Mouse (Mus musculus) CH12.LX (cell line): ENCODE data around the gene Sergef. TPM values are rescaled to one million over a fixed set of nuclear protein-coding genes. Genes with fewer than 3 reads are reported as not detected.

Experiments
- DNase-seq: peaks from one replicate; pipeline ENCODE4 v3.0.0-alpha.2; 2013; ENCODE audit errors: extremely low read depth
- H3K27ac ChIP-seq: 2 replicates; pipeline ENCODE4 v1.5.1; 2012; ENCODE audit warnings: low read depth, mild to moderate bottlenecking, control low read depth, moderate library complexity; ENCODE audit not compliant: insufficient read depth
- H3K27me3 ChIP-seq: replicated peaks from 2 replicates; pipeline ENCODE3; 2012; ENCODE audit warnings: inconsistent platforms
- H3K36me3 ChIP-seq, 2 experiments: replicated peaks in 1 of 2; 2 replicates each; pipeline versions ENCODE3 to v1.6.1; 2012; ENCODE audit warnings: inconsistent platforms in 1 of 2, low read length in 1 of 2, mild to moderate bottlenecking in 1 of 2, mixed read lengths in 1 of 2, moderate library complexity in 1 of 2; ENCODE audit not compliant: control insufficient read depth in 1 of 2, insufficient read depth in 1 of 2
- H3K4me1 ChIP-seq, 2 experiments: 2 replicates each; pipeline ENCODE4 v1.6.1; 2012; ENCODE audit warnings: inconsistent platforms in 1 of 2, moderate library complexity in 1 of 2; ENCODE audit not compliant: insufficient read depth in 2 of 2, control insufficient read depth in 1 of 2
- H3K4me2 ChIP-seq: 2 replicates; pipeline ENCODE4 v1.6.1; 2012; ENCODE audit warnings: low read depth, mild to moderate bottlenecking, control low read depth; ENCODE audit not compliant: poor library complexity, insufficient read depth, severe bottlenecking
- H3K4me3 ChIP-seq, 3 experiments: fragments of 150-350 bp in 1 of 3; sonication (generic) in 1 of 3; replicated peaks in 1 of 3; 2 replicates each; pipeline versions ENCODE3 to v1.5.1; 2011 to 2012; ENCODE audit warnings: low read depth in 2 of 3, low read length in 2 of 3, mild to moderate bottlenecking in 2 of 3, moderate library complexity in 2 of 3, control low read depth in 1 of 3, improper control_type of control experiment in 1 of 3, inconsistent platforms in 1 of 3, mixed read lengths in 1 of 3; ENCODE audit not compliant: poor library complexity in 1 of 3
- H3K79me2 ChIP-seq: replicated peaks from 2 replicates; pipeline ENCODE4 v1.6.1; 2012; ENCODE audit warnings: mild to moderate bottlenecking, moderate library complexity; ENCODE audit not compliant: control insufficient read depth, poor library complexity, insufficient read depth, severe bottlenecking; ENCODE audit errors: extremely low read depth
- H3K9ac ChIP-seq: 2 replicates; pipeline ENCODE4 v1.6.1; 2012; ENCODE audit warnings: low read depth, mild to moderate bottlenecking, control low read depth, moderate library complexity; ENCODE audit not compliant: insufficient read depth
- H3K9me3 ChIP-seq: replicated peaks from 2 replicates; pipeline ENCODE3; 2012; ENCODE audit warnings: low read length, inconsistent platforms, mixed read lengths
- E2F4 ChIP-seq: IDR thresholded peaks from 2 replicates; pipeline ENCODE4 v1.6.1; 2011; ENCODE audit warnings: low read depth, low read length, improper control_type of control experiment; ENCODE audit not compliant: insufficient replicate concordance
- EP300 ChIP-seq: IDR thresholded peaks from 2 replicates; pipeline ENCODE4 v1.6.1; 2011; ENCODE audit warnings: low read length, improper control_type of control experiment
- HCFC1 ChIP-seq: IDR thresholded peaks from 2 replicates; pipeline ENCODE4 v1.6.1; 2012; ENCODE audit warnings: low read depth, mild to moderate bottlenecking, inconsistent platforms, low read length, improper control_type of control experiment
- IRF4 ChIP-seq: IDR thresholded peaks from 2 replicates; pipeline ENCODE4 v1.6.1; 2014; ENCODE audit warnings: low read depth, mild to moderate bottlenecking, inconsistent platforms, low read length, improper control_type of control experiment
- KAT2A ChIP-seq: IDR thresholded peaks from 2 replicates; pipeline ENCODE4 v1.6.1; 2012; ENCODE audit warnings: low read length, improper control_type of control experiment, inconsistent platforms; ENCODE audit not compliant: insufficient replicate concordance
- MAZ ChIP-seq: IDR thresholded peaks from 2 replicates; pipeline ENCODE4 v1.6.1; 2012; ENCODE audit warnings: low read depth, mild to moderate bottlenecking, inconsistent platforms, low read length, improper control_type of control experiment, moderate library complexity
- MEF2A ChIP-seq: IDR thresholded peaks from 2 replicates; pipeline ENCODE4 v1.6.1; 2014; ENCODE audit warnings: low read depth, mild to moderate bottlenecking, inconsistent platforms, low read length, improper control_type of control experiment, borderline replicate concordance
- MXI1 ChIP-seq: IDR thresholded peaks from 2 replicates; pipeline ENCODE4 v1.6.1; 2011; ENCODE audit warnings: mild to moderate bottlenecking, low read depth, low read length, improper control_type of control experiment
- NELFE ChIP-seq: IDR thresholded peaks from 2 replicates; pipeline ENCODE4 v1.6.1; 2011; ENCODE audit warnings: low read depth, low read length, improper control_type of control experiment
- NRF1 ChIP-seq: IDR thresholded peaks from 2 replicates; pipeline ENCODE4 v1.6.1; 2014; ENCODE audit warnings: low read depth, mild to moderate bottlenecking, inconsistent platforms, low read length, improper control_type of control experiment, moderate library complexity
- POLR2AphosphoS2 ChIP-seq: IDR thresholded peaks from 2 replicates; pipeline ENCODE4 v1.6.1; 2011; ENCODE audit warnings: low read depth, low read length, improper control_type of control experiment
- RAD21 ChIP-seq: IDR thresholded peaks from 2 replicates; pipeline ENCODE4 v1.6.1; 2011; ENCODE audit warnings: low read depth, mild to moderate bottlenecking, low read length, improper control_type of control experiment, moderate library complexity
- RCOR1 ChIP-seq: conservative IDR thresholded peaks from 2 replicates; pipeline ENCODE4 v1.6.1; 2012; ENCODE audit warnings: low read depth, mild to moderate bottlenecking, inconsistent platforms, low read length, improper control_type of control experiment
- TBP ChIP-seq: conservative IDR thresholded peaks from 2 replicates; pipeline ENCODE4 v1.6.1; 2011; ENCODE audit warnings: low read depth, low read length, improper control_type of control experiment
- UBTF ChIP-seq: IDR thresholded peaks from 2 replicates; pipeline ENCODE4 v1.6.1; 2012; ENCODE audit warnings: low read depth, mild to moderate bottlenecking, inconsistent platforms, low read length, improper control_type of control experiment, moderate library complexity
- USF1 ChIP-seq: IDR thresholded peaks from 2 replicates; pipeline ENCODE4 v1.6.1; 2014; ENCODE audit warnings: low read depth, mild to moderate bottlenecking, inconsistent platforms, low read length, improper control_type of control experiment
- ZC3H11A ChIP-seq: IDR thresholded peaks from 2 replicates; pipeline ENCODE4 v1.6.1; 2012; ENCODE audit warnings: low read depth, mild to moderate bottlenecking, inconsistent platforms, low read length, improper control_type of control experiment
- ZKSCAN1 ChIP-seq: IDR thresholded peaks from 2 replicates; pipeline ENCODE4 v1.6.1; 2012; ENCODE audit warnings: low read depth, inconsistent platforms, low read length, improper control_type of control experiment, borderline replicate concordance
- ZMIZ1 ChIP-seq: IDR thresholded peaks from 2 replicates; pipeline ENCODE4 v1.6.1; 2012; ENCODE audit warnings: low read depth, mild to moderate bottlenecking, inconsistent platforms, low read length, improper control_type of control experiment
- dilution Hi-C: fragments of 300-500 bp; cut with MboI; formaldehyde crosslinking; loops from 2 replicates; pipeline ENCODE4 v1.14.3; 2020; ENCODE audit warnings: low sequenced_read_pairs; ENCODE audit not compliant: extremely low pct_unique_long_range_greater_than_20kb, extremely low pct_ligation_motif_present
- in situ Hi-C: fragments of 300-500 bp; cut with MboI; formaldehyde crosslinking; loops from 3 replicates; pipeline ENCODE4 v1.14.3; 2019; ENCODE audit warnings: low sequenced_read_pairs, low pct_ligation_motif_present, low pct_unique_long_range_greater_than_20kb, mixed read lengths
- polyA plus RNA-seq: library from polyadenylated mRNA; unstranded; fragments of >175 nt; gene quantifications from 2 replicates; pipeline ENCODE4 v1.2.1, GENCODE M21; 2012; ENCODE audit warnings: low read depth; ENCODE audit not compliant: insufficient read length
- total RNA-seq, 2 experiments: library from RNA; depleted of rRNA; stranded (reverse); fragments of 300-350 nt in 1 of 2; fragments of >200 nt in 1 of 2; gene quantifications; 2 replicates each; pipeline ENCODE4 v1.2.3; 2012 to 2014

Gene Sergef
- total and polyA plus RNA-seq, 3 experiments, result 13.0 to 18.0 (median 14.1) TPM

DNA sequence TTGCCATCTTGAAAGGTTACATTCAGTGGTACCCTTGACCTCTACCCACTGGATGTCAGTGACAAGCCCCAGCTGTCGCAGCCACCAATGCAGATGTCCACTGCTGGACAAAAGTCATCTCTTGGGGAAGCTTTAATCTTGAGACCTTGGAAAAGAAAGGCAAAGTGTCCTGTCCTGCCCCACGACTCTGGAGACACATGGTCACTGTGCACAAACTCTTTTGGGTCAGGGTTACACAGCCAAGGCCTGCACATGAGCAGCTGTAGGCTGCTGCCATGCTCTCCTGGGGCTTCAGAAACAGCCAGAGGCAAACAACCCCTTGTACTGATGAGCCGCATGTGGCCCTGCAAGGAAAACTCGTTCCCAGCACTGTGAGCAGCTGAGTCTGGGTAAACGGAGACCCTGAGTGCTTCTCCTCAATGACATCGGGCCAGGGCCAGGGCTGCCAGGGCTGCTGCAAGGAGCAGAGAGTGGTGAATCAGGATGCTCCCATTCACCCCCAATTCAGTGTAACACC lies 27.1 kb downstream of the Sergef start:
- H3K4me2 ChIP-seq, result no peak overlapping the region
- no peak overlapping the region for H3K9ac ChIP-seq
- dilution Hi-C loops, result no loop called here

DNA sequence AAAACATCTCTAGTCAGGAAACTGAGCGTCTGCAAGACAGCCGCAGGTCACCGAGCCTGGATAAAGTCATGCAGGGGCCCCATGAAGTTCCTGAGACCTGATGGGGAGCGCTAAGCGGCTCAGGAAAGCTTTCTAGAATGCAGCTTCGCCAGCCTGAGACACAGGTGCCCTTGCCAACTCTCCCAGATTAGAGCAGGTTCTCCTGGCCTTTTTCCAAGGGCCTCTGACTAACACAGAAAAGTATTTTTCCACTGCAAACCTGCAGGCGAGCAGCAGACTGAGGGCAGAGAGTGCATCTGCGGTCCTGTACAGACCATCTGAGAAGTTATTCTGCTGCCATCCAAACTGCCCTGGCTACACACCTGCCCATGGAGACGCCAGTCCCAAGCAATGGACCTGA lies 27.6 kb downstream of the Sergef start:
- dilution Hi-C loops (no loop called here), in situ Hi-C loops (no loop called here)
- Histone ChIP-seq H3K27me3 (no peaks in the 10 kb centered on the region), H3K79me2 (no peaks in the 10 kb centered on the region), H3K4me3 (no peak overlapping the region), H3K36me3 (peaks cover 5 to 54% of the 10 kb centered on the region in 2 experiments), H3K9me3 (no peaks in the 10 kb centered on the region), H3K27ac (no peak overlapping the region), H3K4me1 (peaks cover 7 to 82% of the 10 kb centered on the region in 2 experiments; a peak in 3 of 4 replicates), H3K9ac (no peak overlapping the region), H3K4me2 (no peak overlapping the region)
- TF ChIP-seq E2F4, result no peak
- no peak for TF ChIP-seq MEF2A
- no peak for TF ChIP-seq RAD21
- no peak for DNase-seq

More for the DNA sequence above, 27.1 kb downstream of the Sergef start:
- Histone ChIP-seq H3K4me1 (peaks cover 5 to 80% of the 10 kb centered on the region in 2 experiments; a peak in 3 of 4 replicates), H3K79me2 (no peaks in the 10 kb centered on the region), H3K36me3 (peaks cover 5 to 59% of the 10 kb centered on the region in 2 experiments), H3K27ac (no peak overlapping the region), H3K9me3 (no peaks in the 10 kb centered on the region), H3K4me3 (no peak overlapping the region), H3K27me3 (no peaks in the 10 kb centered on the region)
- DNase-seq, result no peak
- no peak for TF ChIP-seq HCFC1
- in situ Hi-C loops, result no loop called here

DNA sequence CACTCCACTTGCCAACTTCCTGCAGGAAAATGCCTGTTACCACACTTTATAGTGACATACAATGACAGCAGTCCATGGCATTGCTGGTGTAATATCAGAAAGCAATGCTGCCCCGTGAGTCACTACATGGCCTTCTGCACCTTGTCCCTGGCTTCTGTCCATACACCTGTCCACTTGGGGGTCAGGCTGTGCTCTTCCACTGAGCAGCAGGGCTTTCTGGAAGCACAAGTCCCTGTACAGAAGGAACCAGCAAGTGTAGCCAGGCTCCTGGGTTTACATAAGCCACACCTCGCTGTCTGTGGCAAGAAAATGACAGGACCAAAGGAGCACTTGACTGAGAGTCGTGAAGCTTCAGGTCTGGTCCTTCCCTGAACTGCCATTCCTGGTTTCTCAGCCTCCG lies 30.3 kb downstream of the Sergef start:
- no peaks in the 10 kb centered on the region for H3K9me3 ChIP-seq
- no peak overlapping the region for H3K9ac ChIP-seq
- TF ChIP-seq HCFC1 (no peak), USF1 (no peak), EP300 (no peak), IRF4 (no peak), RAD21 (no peak), TBP (no peak), ZC3H11A (no peak), MAZ (no peak), NRF1 (no peak), UBTF (no peak), RCOR1 (no peak), ZKSCAN1 (no peak), POLR2AphosphoS2 (no peak), KAT2A (no peak), NELFE (no peak), MXI1 (no peak), ZMIZ1 (no peak), E2F4 (no peak)
- TF ChIP-seq, all 38 proteins: peak for 0
- Histone ChIP-seq H3K79me2 (no peaks in the 10 kb centered on the region), H3K4me2 (no peak overlapping the region), H3K27ac (no peak overlapping the region), H3K36me3 (peaks cover 2 to 54% of the 10 kb centered on the region in 2 experiments), H3K27me3 (no peaks in the 10 kb centered on the region), H3K4me1 (peaks cover 8 to 67% of the 10 kb centered on the region in 2 experiments; a peak in 3 of 4 replicates), H3K4me3 (no peak overlapping the region)
- no peak for DNase-seq
- dilution Hi-C loops (no loop called here), in situ Hi-C loops (loop anchor here (5.0 kb wide), 2 partner anchors 217 to 332 kb away; no protein-coding TSS in a partner anchor)
